Mouse (Mus musculus) erythroblast, embryonic 14.5 days (primary cell): ENCODE data around the gene Cklf. TPM values are rescaled to one million over a fixed set of nuclear protein-coding genes. Genes with fewer than 3 reads are reported as not detected.

Experiments used
- H3K27me3 ChIP-seq: 2 replicates; pipeline ENCODE4 v1.6.1; 2012; ENCODE audit warnings: inconsistent platforms; ENCODE audit not compliant: control insufficient read depth
- H3K36me3 ChIP-seq: 2 replicates; pipeline ENCODE4 v1.6.1; 2012; ENCODE audit warnings: mild to moderate bottlenecking, inconsistent platforms; ENCODE audit not compliant: control insufficient read depth
- H3K4me1 ChIP-seq: 2 replicates; pipeline ENCODE4 v1.6.1; 2012; ENCODE audit warnings: inconsistent platforms; ENCODE audit not compliant: control insufficient read depth
- H3K4me3 ChIP-seq: replicated peaks from 2 replicates; pipeline ENCODE3; 2012; ENCODE audit warnings: moderate library complexity, mild to moderate bottlenecking, inconsistent platforms
- H3K9me3 ChIP-seq: 2 replicates; pipeline ENCODE4 v1.6.1; 2012; ENCODE audit warnings: low read length, inconsistent platforms, mixed read lengths; ENCODE audit not compliant: control insufficient read depth
- GATA1 ChIP-seq: IDR thresholded peaks from 2 replicates; pipeline ENCODE4 v1.6.1; 2012; ENCODE audit warnings: low read length, inconsistent platforms, mixed read lengths
- TAL1 ChIP-seq: IDR thresholded peaks from 3 replicates; pipeline ENCODE4 v1.6.1; 2012; ENCODE audit warnings: low read length, inconsistent platforms, mixed read lengths
- polyA plus RNA-seq: library from polyadenylated mRNA; stranded (reverse); fragments of >175 nt; gene quantifications from 2 replicates; pipeline ENCODE4 v1.2.3, GENCODE M21; 2012

Cklf gene
- polyA plus RNA-seq = 0.07 TPM in 1 of 2 replicates, not detected in the other

DNA sequence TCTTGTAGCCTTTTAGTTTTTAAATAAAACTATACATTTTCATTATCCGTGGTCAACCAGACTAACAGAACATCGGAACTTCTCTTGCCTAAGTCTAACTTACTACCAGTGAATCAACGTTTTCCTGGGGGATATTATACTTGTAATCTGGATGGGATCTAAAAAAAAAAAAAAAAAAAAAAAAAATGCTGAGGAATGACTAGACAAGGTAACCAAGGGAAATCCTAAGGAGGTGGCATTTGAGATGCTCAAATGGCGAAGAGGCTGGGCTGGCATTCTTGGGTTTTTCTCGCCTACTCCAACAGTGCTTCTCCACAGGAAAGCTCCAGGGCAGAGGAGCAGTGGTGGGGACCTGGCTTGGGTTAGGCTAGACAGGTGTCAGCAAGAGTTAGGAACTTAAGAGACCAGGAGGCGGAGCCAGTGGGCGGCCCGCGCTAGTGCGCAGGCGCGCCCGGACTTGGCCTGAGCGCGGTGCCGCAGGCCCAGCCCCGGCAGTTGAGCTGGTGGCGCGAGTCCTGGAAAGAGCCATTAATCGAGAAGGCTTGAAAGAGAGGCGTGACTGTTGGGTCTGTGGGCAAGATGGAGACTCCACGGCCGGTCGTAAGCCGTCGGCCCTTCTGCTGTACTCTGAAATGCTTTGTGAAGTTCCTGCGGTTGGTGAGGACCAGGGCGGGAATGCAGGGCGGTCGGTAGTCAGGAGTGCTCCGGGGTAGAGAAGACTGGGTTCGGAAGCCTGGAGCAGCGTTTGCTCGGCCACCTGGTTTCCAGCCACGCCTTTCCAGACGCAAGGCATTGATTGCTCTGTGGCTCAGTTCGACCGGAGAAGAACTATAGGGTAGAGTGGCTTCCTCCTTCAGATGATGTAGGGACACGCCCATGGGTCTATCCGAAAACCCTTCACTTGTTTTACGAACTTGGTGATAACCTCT lies at the start of gene Cklf:
Gene Cklf, plus strand, starts transcription at position 423 of the 929 bp plus-strand sequence.
- Histone ChIP-seq H3K4me1 (peaks cover 47% of the 10 kb centered on the region), H3K36me3 (no peaks in the 10 kb centered on the region), H3K9me3 (no peaks in the 10 kb centered on the region), H3K4me3 (peak within 1 kb of the TSS; percentile 69), H3K27me3 (no peaks in the 10 kb centered on the region)
- TF ChIP-seq TAL1 (no peak; the same call in 2 of the 3 replicates), GATA1 (no peak)

DNA sequence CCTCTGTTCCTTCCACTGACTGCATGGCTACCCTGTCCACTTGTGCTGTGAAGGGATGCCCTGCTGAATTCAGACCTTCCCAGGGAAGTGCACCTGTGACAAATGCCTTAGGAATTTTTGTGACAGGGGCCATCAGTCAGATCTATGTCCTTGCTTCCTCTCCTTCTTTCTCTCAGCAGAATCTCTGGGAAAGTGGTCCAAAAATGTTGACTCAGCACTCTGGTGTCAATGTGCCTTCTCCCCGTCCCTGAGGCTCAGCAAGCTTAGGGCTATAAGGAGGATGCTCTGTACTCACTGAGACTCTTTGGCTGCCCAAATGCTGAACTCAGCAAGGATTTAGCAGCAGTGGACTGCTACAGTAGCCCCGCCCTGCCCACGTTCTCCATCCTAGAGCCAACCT lies 49.0 kb upstream of the Cklf start:
- no peaks in the 10 kb centered on the region for H3K9me3 ChIP-seq
- no peaks in the 10 kb centered on the region for H3K27me3 ChIP-seq
- no peak overlapping the region for H3K4me3 ChIP-seq
- H3K4me1 ChIP-seq = no peaks in the 10 kb centered on the region
- no peaks in the 10 kb centered on the region for H3K36me3 ChIP-seq
- TF ChIP-seq GATA1 (no peak), TAL1 (no peak)

DNA sequence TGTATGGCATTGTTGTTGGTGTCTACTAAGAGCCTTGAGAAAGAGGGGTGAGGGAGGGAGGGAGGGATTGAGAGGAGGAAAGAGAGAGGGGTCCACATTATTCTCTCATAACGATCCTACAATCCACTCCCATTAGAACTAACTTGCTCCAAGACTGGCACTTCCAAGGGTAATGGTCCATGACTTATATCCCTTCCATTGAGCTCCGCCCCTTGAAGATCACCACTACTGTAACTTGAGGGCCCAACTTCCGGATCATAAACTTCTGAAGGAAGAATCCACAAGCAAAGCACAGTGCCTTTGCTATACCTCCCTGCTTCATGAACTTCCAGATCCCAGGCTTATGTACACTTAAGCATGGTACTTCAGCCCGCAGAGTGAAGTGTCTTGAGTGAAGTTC lies 48.3 kb upstream of the Cklf start:
- Histone ChIP-seq H3K9me3 (no peaks in the 10 kb centered on the region), H3K27me3 (no peaks in the 10 kb centered on the region), H3K4me3 (no peak overlapping the region), H3K4me1 (no peaks in the 10 kb centered on the region), H3K36me3 (no peaks in the 10 kb centered on the region)
- no peak for TF ChIP-seq GATA1
- no peak for TF ChIP-seq TAL1

DNA sequence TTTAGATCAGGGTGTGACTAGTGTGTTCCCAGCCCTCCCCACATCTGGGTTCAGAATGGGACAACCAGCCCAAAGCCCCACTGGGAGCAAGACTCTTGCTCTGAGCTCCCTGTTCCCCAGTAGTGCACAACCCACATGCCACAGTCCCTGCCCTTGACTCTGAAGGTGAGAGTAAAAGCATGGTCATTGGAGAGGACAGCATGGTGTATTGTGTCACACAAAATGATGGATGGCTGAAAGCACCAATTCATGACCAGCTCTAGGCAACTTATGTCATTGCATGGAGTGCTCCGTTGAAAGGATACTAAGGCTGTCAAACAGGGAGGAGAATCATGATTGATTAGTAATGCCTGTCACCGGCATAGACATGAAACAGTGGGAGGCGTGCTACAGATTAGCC lies 45.4 kb upstream of the Cklf start:
- no peaks in the 10 kb centered on the region for H3K36me3 ChIP-seq
- H3K4me3 ChIP-seq = no peak overlapping the region
- H3K9me3 ChIP-seq = no peaks in the 10 kb centered on the region
- TF ChIP-seq TAL1 = no peak
- no peak for TF ChIP-seq GATA1
- H3K4me1 ChIP-seq = no peaks in the 10 kb centered on the region
- H3K27me3 ChIP-seq = no peaks in the 10 kb centered on the region

DNA sequence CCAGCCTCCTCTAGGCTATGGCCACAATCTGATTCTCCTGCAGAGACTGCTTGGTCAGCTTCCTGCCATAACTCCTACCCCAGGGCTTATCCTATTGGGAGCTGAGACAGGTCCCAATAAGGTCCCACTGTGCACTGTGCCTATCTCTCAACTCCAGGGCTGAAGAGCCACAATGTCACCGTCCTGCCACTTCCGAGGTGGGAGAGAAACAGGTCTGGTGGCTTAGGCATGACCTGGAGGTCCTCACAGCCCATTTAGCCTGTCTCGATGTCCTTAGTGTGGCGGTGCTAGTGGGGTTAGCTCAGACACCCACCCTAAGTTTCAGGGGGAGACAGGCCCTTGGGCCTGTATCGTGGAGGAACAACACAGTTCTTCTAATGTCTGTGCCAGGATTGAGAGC lies 33.1 kb upstream of the Cklf start:
- Histone ChIP-seq H3K36me3 (no peaks in the 10 kb centered on the region), H3K4me1 (peaks cover 4% of the 10 kb centered on the region), H3K4me3 (no peak overlapping the region), H3K27me3 (no peaks in the 10 kb centered on the region), H3K9me3 (no peaks in the 10 kb centered on the region)
- TF ChIP-seq GATA1 = no peak
- TF ChIP-seq TAL1 = no peak

DNA sequence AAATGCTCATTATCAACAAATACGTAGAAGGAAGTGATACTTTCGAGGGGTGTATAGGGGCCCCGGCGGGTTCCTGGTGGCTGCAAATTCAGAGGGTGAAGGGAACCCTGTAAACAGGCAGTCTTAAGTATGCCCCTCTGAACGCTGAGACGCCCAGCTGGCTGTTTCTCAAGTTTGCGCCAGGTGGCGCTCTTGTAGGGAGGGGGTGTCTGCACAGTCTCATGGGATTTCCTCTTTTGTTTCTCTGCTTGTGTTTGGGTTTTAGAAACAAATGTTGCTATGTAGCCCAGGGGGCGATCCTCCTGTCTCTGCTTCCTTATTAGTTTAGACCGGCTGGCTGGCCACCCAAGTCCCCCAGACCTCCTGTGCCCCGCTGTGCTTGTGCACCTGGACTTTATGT lies 31.6 kb upstream of the Cklf start:
- Histone ChIP-seq H3K4me1 (peaks cover 4% of the 10 kb centered on the region), H3K27me3 (no peaks in the 10 kb centered on the region), H3K36me3 (no peaks in the 10 kb centered on the region), H3K4me3 (no peak overlapping the region), H3K9me3 (no peaks in the 10 kb centered on the region)
- no peak for TF ChIP-seq GATA1
- TF ChIP-seq TAL1 = no peak

DNA sequence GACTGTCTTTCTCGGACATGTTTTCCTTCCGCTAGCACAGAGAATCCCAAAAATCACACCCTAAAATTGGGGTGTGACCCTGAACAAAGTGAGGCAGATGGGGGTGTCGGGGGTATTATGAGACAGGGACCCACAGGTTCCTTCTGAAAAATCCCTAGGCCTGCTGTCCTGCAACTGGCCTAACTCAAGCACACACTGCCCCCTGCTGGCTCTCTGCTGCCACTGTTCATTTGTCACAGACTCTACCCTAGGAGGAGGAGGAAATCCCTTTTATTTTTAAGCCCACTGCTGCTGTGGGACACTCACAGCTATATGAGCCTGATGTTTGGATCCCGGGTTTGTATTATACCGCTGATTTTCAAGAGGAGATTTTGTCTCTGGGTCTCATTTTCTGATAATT lies 30.9 kb upstream of the Cklf start:
- H3K4me1 ChIP-seq = peaks cover 2% of the 10 kb centered on the region
- no peak overlapping the region for H3K4me3 ChIP-seq
- no peaks in the 10 kb centered on the region for H3K9me3 ChIP-seq
- no peaks in the 10 kb centered on the region for H3K36me3 ChIP-seq
- no peak for TF ChIP-seq TAL1
- no peak for TF ChIP-seq GATA1
- H3K27me3 ChIP-seq = no peaks in the 10 kb centered on the region

DNA sequence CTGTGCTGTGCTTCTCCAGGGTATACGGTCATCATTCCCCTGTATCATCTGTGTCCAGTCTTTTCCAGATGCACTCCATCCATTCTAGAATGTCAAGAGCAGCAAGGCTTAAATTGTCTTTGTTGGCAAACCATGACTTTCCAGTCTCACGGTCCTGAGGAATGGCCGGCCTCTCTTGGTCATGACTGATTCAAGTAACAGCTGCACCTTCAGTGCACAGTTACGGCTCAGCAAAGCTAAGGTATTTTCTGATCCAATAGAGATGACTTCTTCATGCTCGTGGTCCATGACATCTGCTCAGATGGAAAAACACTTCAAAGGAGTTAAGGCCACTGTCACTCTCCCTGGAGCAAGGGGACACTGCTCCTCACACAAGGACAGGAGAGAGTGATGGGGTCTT lies 23.6 kb upstream of the Cklf start:
- Histone ChIP-seq H3K27me3 (no peaks in the 10 kb centered on the region), H3K4me3 (no peak overlapping the region), H3K4me1 (peaks cover 11% of the 10 kb centered on the region), H3K36me3 (peaks cover 36% of the 10 kb centered on the region), H3K9me3 (peaks cover 1% of the 10 kb centered on the region; the same call in 1 of the 2 replicates)
- TF ChIP-seq TAL1 = no peak
- TF ChIP-seq GATA1 = no peak

DNA sequence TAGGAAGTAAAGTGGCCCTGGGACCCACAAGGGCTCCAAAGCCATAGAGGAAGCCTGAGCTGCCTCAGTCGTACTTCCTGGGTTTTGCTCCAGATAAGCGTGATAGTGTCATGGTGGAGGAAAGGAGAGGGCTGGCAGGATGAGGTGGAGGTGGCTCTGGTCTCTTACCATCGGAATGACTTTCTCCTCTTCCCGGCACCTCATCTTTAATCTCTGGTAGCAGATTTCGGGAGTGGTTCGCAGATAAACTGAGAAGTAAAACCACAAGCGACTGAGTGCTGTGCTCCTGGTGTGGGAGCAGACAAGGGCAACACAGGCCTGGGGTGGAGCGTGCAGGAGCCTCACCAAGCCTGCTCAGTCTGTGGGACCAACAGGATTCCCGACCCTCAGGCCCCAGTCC lies 20.3 kb upstream of the Cklf start:
- no peaks in the 10 kb centered on the region for H3K27me3 ChIP-seq
- H3K4me1 ChIP-seq = peaks cover 11% of the 10 kb centered on the region
- peaks cover 5% of the 10 kb centered on the region; the same call in 1 of the 2 replicates for H3K9me3 ChIP-seq
- TF ChIP-seq TAL1 (no peak), GATA1 (no peak)
- no peak overlapping the region for H3K4me3 ChIP-seq
- H3K36me3 ChIP-seq = peaks cover 48% of the 10 kb centered on the region
